Mouse (Mus musculus) spleen, adult 2 months (tissue): ENCODE data around the gene Zbtb11.

ENCODE experiments used
- CTCF ChIP-seq: fragments of 200-500 bp; IDR thresholded peaks from 2 replicates; pipeline ENCODE4 v1.5.1; 2011; ENCODE audit warnings: mild to moderate bottlenecking, inconsistent platforms; ENCODE audit not compliant: insufficient read depth, insufficient read length, insufficient replicate concordance; ENCODE audit errors: extremely low read depth
- POLR2A ChIP-seq: fragments of 200-500 bp; IDR thresholded peaks from 2 replicates; pipeline ENCODE4 v1.6.1; 2011; ENCODE audit warnings: low read depth, low read length, inconsistent platforms

GRCm38 (mm10) chr16:56028722-56029551 lies 55.3 kb downstream of the Zbtb11 start:
- TF ChIP-seq POLR2A (no peak), CTCF (no peak)
